Mouse (Mus musculus): ENCODE results near the gene Hbb-bh1.
"Not testable (repeated sequence)": the region's sequence is repeated elsewhere in the genome, so short reads cannot be mapped to it uniquely, and the experiment has no call there.

The Hbb-bh1 gene

DNA sequence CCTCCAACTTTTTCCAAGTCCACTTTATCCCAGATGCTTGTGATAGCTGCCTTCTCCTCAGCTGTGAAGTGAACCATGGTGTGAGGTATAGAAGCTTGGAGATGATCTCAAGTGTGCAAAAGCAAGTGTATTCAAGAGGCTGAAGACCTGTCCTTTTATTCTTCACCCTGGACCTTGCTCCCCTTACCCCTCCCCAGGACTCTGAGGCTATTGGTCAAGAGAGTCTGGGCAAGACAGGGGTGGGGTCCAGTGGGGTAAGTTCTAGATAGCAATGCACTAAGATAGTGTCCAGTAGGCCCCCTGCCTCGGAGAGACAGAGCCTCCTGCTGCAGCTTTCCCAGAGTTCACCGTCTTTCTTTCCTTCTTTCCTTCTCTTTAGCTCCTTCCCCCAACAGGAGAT is at the start of gene Hbb-bh1:
Hbb-bh1 (minus strand) TSS at position 131 of the 400 bp plus-strand sequence.
- DNase-seq = no peak

DNA sequence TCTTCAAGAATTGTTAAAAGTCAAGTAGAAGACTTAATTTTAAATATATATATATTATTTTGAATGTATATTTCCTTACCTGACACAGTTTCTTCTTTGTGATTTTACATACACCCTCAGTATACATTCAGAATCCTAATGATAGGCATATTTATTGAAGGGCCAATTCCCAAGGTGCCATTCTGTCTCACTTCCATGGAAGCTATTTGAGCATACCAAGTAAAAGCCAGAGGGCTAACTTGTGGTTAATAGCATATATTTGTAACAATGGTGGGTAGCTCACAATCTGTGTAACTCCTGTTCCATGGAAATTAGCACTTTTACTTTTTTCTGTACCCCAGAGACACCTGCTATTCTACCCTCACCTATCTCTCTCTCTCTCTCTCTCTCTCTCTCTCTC is 43.2 kb upstream of the Hbb-bh1 start, which contains the start of gene Olfr66:
Olfr66 (minus strand) TSS at position 101 of the 400 bp plus-strand sequence.
- DNase-seq = no peak

DNA sequence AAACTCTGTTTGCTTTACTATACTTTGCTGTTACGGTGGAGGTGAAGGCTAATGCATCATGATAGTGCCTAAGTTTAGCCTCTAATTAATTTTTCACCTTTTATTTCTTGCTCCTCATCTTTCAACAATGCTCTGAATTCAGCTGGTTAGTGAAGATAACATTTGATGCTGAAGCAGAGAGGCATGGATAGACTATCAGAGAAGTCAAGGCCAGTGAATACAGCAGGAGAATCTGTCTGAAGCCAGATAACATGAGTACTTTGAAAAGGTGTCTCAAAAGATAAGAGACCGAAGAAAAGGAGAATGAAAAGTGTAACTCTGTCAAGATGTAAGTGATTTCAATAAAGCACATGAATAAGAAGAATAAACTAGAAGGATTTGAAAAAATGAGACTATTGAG is 34.1 kb upstream of the Hbb-bh1 start:
- DNase-seq = no peak

DNA sequence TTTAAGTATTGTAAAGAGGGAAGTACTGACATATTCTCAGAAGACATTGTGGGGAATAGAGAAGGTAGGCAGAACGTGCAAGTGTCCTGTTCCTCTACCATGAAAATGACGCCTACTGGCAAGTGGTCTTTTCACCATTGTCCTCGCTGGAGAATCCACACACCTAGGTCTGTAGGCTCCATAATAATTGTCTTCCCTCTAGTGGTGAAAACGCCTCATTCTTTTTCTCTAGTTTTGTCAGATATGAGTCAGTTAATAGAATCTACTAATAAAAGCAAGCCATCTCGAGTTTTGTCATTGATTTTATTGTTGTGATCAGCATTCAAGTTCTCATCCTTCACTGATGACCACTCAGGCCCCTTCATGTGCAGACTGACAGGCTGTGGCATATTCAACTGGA is 31.5 kb upstream of the Hbb-bh1 start:
- DNase-seq = no peak

DNA sequence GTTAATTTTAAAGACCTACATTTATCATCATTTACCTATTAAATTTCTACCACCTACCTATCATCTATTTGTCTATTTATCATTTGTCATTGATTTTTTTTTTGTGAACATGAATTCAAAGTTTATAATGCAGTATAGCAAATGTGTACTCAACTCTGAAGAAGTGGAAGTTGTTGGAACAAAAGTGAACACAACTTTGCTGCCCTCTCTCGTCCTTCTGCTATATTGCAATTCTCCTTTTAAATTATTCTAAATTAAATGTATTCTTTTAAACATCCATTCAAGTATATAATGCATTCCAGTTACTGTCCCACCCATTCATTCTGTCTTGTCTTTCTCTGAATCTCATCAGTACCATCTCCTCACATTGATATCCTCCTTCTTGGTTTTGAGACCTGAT is 30.1 kb upstream of the Hbb-bh1 start:
- DNase-seq = no peak

DNA sequence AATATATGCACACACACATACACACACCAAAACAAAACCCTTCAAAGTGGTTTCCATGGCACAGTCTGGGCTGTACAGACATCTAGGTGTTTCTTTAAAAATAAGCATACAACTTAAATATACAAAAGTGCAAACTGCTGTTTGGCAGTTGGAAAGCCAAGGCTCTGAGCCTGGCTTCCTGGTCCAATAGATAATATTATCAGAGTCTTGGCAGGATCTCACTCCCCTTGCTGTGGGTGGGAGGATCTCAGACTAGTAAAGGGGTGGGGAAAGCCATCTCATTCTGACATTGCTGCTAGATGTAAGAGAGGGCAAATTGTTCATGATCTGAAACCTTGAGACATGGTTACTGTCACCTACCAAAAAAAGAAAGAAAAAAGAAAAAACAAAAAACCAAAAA is 27.7 kb upstream of the Hbb-bh1 start:
- no peak for DNase-seq

DNA sequence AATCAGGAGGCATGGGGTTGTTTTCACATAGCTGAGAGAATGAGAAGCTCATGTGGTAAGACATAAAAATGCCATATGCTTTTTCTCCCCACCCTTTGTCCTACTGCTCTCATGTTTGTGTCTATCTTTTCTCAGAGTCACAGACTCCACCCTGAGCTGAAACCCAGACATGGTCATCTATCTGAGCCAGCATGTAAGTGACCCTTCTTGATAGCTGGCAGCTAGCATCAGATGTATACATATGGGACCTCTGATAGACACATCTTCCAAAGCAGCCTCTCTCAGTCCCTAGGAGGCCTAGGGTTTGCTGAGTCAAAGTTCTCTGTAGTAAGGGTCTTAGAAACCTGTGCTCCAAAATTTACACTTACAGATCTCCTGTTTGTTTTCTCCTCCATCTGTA is 22.8 kb upstream of the Hbb-bh1 start:
- no peak for DNase-seq

DNA sequence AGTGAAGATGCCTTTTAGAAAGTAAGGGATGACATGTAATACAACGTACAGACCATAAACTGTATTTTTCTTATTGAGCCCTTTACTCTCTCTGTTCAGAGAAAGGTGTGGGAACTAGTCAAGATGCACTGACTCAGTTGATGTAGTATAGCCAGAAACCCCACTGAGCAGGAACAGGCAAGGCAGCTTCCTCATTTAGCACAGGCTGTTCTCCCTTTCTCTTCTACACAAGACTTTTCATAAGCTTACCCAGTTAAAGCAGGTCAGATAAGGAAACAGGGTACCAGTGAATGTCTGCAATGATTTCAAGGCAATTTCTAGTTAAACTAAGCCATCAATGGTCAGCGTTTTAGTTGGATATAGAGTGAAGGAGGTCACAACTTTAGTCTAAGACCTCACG is 18.6 kb upstream of the Hbb-bh1 start:
- no peak for DNase-seq

- no peak for DNase-seq
Measured at GRCm38 (mm10) chr7:103860855-103861254, 17.9 kb upstream of the Hbb-bh1 start.

DNA sequence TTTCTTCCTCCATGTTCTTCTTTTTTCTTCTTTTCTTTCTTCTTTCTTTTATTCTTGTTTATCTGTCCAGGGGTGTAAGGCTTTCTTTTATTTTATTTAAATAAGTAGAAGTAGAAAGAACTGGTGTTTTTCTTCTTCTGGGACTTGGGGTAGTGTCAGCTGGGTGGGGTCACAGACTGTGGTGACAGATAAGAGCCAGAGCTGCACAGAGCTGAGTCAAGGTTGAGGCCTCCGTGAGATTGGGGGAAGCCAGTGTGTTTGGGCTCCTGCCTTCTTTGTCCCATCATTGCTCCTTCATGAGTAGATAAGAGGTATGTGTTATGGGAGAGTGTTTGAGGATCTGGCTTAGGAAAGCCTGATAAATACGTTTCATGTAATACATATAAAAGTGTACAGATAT is 16.1 kb upstream of the Hbb-bh1 start:
- DNase-seq = no peak

GRCm38 (mm10) chr7:103854669-103855068 is 11.7 kb upstream of the Hbb-bh1 start:
- DNase-seq = no peak

DNA sequence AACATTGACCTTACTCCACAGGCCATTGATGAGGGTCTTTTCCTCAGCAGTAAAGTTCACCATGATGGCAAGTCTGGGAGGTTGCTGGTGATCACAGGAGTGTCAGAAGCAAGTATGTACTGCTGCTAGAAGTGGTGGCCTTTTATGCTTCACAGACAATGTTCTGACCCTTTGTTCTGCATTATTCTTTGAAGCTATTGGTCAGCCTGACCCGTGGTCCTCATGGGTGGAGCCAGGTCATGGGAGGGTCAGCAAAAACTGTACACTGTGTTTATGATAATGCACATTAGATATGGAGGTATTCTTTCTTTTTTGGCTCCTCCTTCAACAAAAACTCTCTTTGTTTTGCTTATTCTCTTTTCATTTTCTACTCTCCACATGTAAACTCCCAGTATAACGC is 10.1 kb upstream of the Hbb-bh1 start, which contains the start of gene Hbb-y:
Hbb-y (minus strand) TSS at position 127 of the 400 bp plus-strand sequence.
- DNase-seq = no peak

GRCm38 (mm10) chr7:103844525-103845325 is 1.8 kb upstream of the Hbb-bh1 start:
- DNase-seq = no peak

GRCm38 (mm10) chr7:103840268-103840667 is 2.7 kb downstream of the Hbb-bh1 start, which contains the start of gene Hbb-bh2:
Gene Hbb-bh2 (minus strand): TSS chr7:103840520.
- no peak for DNase-seq

GRCm38 (mm10) chr7:103827808-103828207 is 15.2 kb downstream of the Hbb-bh1 start, which contains the start of gene Hbb-bs:
Gene Hbb-bs (minus strand): TSS chr7:103828096.
- no peak for DNase-seq

DNA sequence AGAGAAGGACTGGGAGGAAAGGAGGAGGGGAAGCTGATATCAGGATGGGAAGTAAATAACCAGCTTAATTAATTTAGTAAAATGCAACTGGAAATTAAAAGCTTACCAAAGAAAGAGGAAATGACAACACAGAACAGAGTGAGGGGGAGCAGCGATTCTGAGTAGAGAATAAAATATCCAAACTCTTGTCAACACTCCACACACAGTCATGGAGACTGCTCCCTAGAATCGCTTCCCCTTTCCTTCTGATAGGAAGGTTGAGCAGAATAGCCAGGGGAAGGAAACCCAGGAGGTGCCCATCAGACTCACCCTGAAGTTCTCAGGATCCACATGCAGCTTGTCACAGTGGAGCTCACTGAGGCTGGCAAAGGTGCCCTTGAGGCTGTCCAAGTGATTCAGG is 15.8 kb downstream of the Hbb-bh1 start:
- not testable (repeated sequence) for DNase-seq

DNA sequence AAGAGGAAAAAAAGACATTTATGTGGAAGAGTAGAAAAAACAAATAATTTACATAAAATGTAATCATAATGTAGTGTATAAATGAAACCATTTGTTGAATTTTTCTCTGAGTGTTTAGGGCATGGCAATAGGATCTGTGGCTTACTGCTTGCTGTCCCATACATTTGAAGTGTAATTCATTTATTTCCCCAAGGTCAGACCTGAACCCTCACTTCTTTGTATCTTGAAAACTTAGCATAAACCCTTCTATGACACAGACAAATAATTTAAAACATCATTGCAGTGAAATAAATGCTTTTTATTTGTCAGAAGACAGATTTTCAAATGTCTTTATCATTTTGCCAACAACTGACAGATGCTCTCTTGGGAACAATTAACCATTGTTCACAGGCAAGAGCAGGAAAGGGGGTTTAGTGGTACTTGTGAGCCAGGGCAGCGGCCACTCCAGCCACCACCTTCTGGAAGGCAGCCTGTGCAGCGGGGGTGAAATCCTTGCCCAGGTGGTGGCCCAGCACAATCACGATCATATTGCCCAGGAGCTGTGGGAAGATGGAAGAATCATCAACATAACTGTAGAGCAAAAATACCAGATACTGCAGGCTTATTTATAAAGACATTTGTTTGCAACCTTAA is 16.6 kb downstream of the Hbb-bh1 start:
- no peak for DNase-seq

DNA sequence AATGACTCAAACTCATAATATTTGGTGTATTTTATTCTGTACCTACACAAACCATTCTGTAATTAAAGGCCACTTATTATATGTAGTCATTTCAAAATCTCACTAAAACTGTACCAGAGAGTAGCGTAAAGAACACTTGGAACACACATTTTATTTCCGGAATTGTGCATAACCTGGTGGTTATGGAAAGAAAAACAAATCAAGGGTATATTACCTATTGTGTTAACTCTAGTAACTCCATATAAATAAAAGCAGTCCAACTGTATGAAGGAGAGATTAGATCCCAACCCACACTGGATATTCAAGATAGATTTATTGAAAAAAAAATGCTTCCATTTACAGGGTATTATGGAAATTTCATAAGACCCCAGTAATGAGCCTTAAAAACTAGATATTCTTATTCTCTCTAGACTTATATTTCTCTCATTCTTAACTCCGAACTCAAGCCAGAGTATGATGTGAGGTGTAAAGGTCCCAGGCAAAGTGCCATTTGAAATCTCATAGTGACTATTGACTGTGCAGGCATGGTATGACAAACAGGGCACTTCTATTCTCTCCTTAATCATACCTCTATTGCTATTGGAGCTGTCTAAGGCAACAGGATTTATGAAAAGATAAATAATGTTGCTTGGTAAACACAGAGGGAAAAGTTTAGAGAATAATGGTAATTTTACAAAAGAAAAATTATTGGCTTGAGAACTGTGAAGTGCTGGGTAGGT is 17.3 kb downstream of the Hbb-bh1 start:
- DNase-seq = no peak

GRCm38 (mm10) chr7:103824597-103824996 is 18.4 kb downstream of the Hbb-bh1 start:
- DNase-seq = no peak

DNA sequence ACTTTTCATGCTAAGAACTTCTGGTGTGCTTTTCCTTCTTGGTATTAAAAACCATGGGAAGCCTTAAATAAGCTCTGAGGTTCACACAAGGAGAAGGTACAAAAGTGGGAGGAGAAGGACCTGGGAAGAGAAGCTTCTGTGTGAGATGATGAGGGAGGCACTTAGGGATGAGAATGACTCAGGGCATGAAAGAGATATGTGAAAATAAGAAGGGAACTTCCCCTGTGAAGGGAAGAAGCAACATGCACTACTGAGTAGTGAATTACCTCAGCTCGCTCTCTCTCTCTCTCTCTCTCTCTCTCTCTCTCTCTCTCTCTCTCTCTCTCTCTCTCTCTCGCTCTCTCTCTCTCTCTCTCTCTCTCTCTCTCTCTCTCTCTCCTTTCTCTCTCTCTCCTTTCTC is 27.9 kb downstream of the Hbb-bh1 start:
- not testable (repeated sequence) for DNase-seq

GRCm38 (mm10) chr7:103813766-103814165 is 29.2 kb downstream of the Hbb-bh1 start, which contains the start of gene Hbb-bt:
Gene Hbb-bt (minus strand): TSS chr7:103813996.
- DNase-seq = no peak

- not testable (repeated sequence) for DNase-seq
Measured at GRCm38 (mm10) chr7:103813152-103813551, 29.8 kb downstream of the Hbb-bh1 start.

GRCm38 (mm10) chr7:103812174-103812573 is 30.8 kb downstream of the Hbb-bh1 start:
- no peak for DNase-seq

Data from retina, postnatal 1 day (tissue).